Mouse (Mus musculus) ES-CJ7 (cell line): ENCODE measurements around the gene Eif4b.

Experiments used
- DNase-seq: peaks from one replicate; pipeline ENCODE4 v3.0.0; 2011; ENCODE audit warnings: low read depth, low spot score

The Eif4b gene

GRCm38 (mm10) chr15:102116753-102117415 is 43.3 kb downstream of the Eif4b start:
- no peak for DNase-seq

GRCm38 (mm10) chr15:102117461-102118443 is 44.2 kb downstream of the Eif4b start:
- DNase-seq, result no peak

GRCm38 (mm10) chr15:102118591-102118990 is 45.0 kb downstream of the Eif4b start:
- DNase-seq, result no peak

- no peak for DNase-seq
Observed at GRCm38 (mm10) chr15:102119121-102119830, 45.7 kb downstream of the Eif4b start.

- DNase-seq, result no peak
Observed at GRCm38 (mm10) chr15:102119831-102120170, 46.2 kb downstream of the Eif4b start.

- no peak for DNase-seq
Observed at GRCm38 (mm10) chr15:102120530-102120929, 47.0 kb downstream of the Eif4b start.

- DNase-seq, result no peak
Observed at GRCm38 (mm10) chr15:102126303-102126702, 52.7 kb downstream of the Eif4b start.

GRCm38 (mm10) chr15:102133314-102133713 is 59.7 kb downstream of the Eif4b start:
- DNase-seq, result no peak

GRCm38 (mm10) chr15:102134709-102135108 is 61.1 kb downstream of the Eif4b start:
- DNase-seq, result no peak

GRCm38 (mm10) chr15:102135522-102136128 is 62.1 kb downstream of the Eif4b start:
- DNase-seq, result no peak

GRCm38 (mm10) chr15:102136129-102136758 is 62.7 kb downstream of the Eif4b start, which contains the start of gene Spryd3:
Gene Spryd3 (minus strand): TSS chr15:102136234.
- peak; percentile 97 for DNase-seq

- DNase-seq, result no peak
Observed at GRCm38 (mm10) chr15:102141120-102141519, 67.5 kb downstream of the Eif4b start.

GRCm38 (mm10) chr15:102142914-102143912 is 69.6 kb downstream of the Eif4b start:
- peak; percentile 52 for DNase-seq

- DNase-seq, result no peak
Observed at GRCm38 (mm10) chr15:102144274-102144711, 70.7 kb downstream of the Eif4b start, which contains the start of gene Igfbp6. Gene Igfbp6 (plus strand): TSS chr15:102144362.

GRCm38 (mm10) chr15:102144726-102145125 is 71.2 kb downstream of the Eif4b start:
- DNase-seq, result no peak

- DNase-seq, result no peak
Observed at GRCm38 (mm10) chr15:102145330-102145729, 71.8 kb downstream of the Eif4b start.

- DNase-seq, result no peak
Observed at GRCm38 (mm10) chr15:102146089-102146488, 72.5 kb downstream of the Eif4b start.
